Mouse (Mus musculus) erythroblast, embryonic 14.5 days (primary cell): ENCODE measurements around the gene Npnt.

ENCODE experiments used
- GATA1 ChIP-seq: IDR thresholded peaks from 2 replicates; pipeline ENCODE4 v1.6.1; 2012; ENCODE audit warnings: low read length, inconsistent platforms, mixed read lengths
- TAL1 ChIP-seq: IDR thresholded peaks from 3 replicates; pipeline ENCODE4 v1.6.1; 2012; ENCODE audit warnings: low read length, inconsistent platforms, mixed read lengths

DNA sequence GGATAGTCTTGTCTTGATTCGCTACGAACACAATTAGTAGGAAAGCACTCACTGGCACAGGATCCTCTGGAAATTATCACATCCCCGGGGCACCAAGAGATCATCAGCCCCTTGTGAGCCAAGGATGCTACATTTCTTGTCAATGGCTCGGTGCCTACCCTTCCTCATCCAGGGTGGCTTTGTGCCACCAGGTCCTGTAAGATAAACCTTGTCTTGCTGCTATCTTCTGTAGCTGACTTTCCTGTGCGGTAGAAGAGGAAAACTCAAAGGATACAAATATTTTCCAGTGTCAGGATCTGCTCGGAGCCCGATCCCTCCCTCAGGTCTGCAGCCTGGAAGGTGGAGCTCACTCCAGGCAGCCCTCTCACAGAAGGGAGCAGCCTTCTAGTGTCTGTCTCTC, 90.5 kb downstream of the Npnt start:
- TF ChIP-seq GATA1 (no peak), TAL1 (no peak)
